Mouse (Mus musculus) C2C12 (cell line): ENCODE results near the gene Klri1.

Experiments
- CEBPB ChIP-seq: IDR thresholded peaks from one replicate; pipeline ENCODE4 v1.6.1; 2011; ENCODE audit warnings: low read depth, mild to moderate bottlenecking, control low read depth, moderate library complexity
- CTCF ChIP-seq: IDR thresholded peaks from one replicate; pipeline ENCODE4 v1.5.1; 2011; ENCODE audit not compliant: control insufficient read depth, insufficient read depth, insufficient read length
- MAX ChIP-seq: IDR thresholded peaks from one replicate; pipeline ENCODE4 v1.6.1; 2011; ENCODE audit warnings: mild to moderate bottlenecking, control low read depth
- MYOD1 ChIP-seq: IDR thresholded peaks from one replicate; pipeline ENCODE4 v1.6.1; 2011; ENCODE audit warnings: low read depth; ENCODE audit not compliant: control insufficient read depth, insufficient read length
- MYOG ChIP-seq: IDR thresholded peaks from one replicate; pipeline ENCODE4 v1.6.1; 2011; ENCODE audit not compliant: control insufficient read depth, insufficient read length; ENCODE audit errors: extremely low read depth

GRCm38 (mm10) chr6:129727237-129727636 is 10.3 kb upstream of the Klri1 start:
- no peak for TF ChIP-seq CTCF
- no peak for TF ChIP-seq MYOG
- no peak for TF ChIP-seq CEBPB
- TF ChIP-seq MAX: no peak
- TF ChIP-seq MYOD1: no peak
